Mouse (Mus musculus) CH12.LX (cell line): ENCODE measurements around the gene Rasgrp3. TPM values are rescaled to one million over a fixed set of nuclear protein-coding genes. Genes with fewer than 3 reads are reported as not detected.

Experiments used
- DNase-seq: peaks from one replicate; pipeline ENCODE4 v3.0.0-alpha.2; 2013; ENCODE audit errors: extremely low read depth
- H3K27ac ChIP-seq: 2 replicates; pipeline ENCODE4 v1.5.1; 2012; ENCODE audit warnings: low read depth, mild to moderate bottlenecking, control low read depth, moderate library complexity; ENCODE audit not compliant: insufficient read depth
- H3K27me3 ChIP-seq: replicated peaks from 2 replicates; pipeline ENCODE3; 2012; ENCODE audit warnings: inconsistent platforms
- H3K36me3 ChIP-seq, 2 experiments: replicated peaks in 1 of 2; 2 replicates each; pipeline versions ENCODE3 to v1.6.1; 2012; ENCODE audit warnings: inconsistent platforms in 1 of 2, low read length in 1 of 2, mild to moderate bottlenecking in 1 of 2, mixed read lengths in 1 of 2, moderate library complexity in 1 of 2; ENCODE audit not compliant: control insufficient read depth in 1 of 2, insufficient read depth in 1 of 2
- H3K4me1 ChIP-seq, 2 experiments: 2 replicates each; pipeline ENCODE4 v1.6.1; 2012; ENCODE audit warnings: inconsistent platforms in 1 of 2, moderate library complexity in 1 of 2; ENCODE audit not compliant: insufficient read depth in 2 of 2, control insufficient read depth in 1 of 2
- H3K4me2 ChIP-seq: 2 replicates; pipeline ENCODE4 v1.6.1; 2012; ENCODE audit warnings: low read depth, mild to moderate bottlenecking, control low read depth; ENCODE audit not compliant: poor library complexity, insufficient read depth, severe bottlenecking
- H3K4me3 ChIP-seq, 3 experiments: fragments of 150-350 bp in 1 of 3; sonication (generic) in 1 of 3; replicated peaks in 1 of 3; 2 replicates each; pipeline versions ENCODE3 to v1.5.1; 2011 to 2012; ENCODE audit warnings: low read depth in 2 of 3, low read length in 2 of 3, mild to moderate bottlenecking in 2 of 3, moderate library complexity in 2 of 3, control low read depth in 1 of 3, improper control_type of control experiment in 1 of 3, inconsistent platforms in 1 of 3, mixed read lengths in 1 of 3; ENCODE audit not compliant: poor library complexity in 1 of 3
- H3K79me2 ChIP-seq: replicated peaks from 2 replicates; pipeline ENCODE4 v1.6.1; 2012; ENCODE audit warnings: mild to moderate bottlenecking, moderate library complexity; ENCODE audit not compliant: control insufficient read depth, poor library complexity, insufficient read depth, severe bottlenecking; ENCODE audit errors: extremely low read depth
- H3K9ac ChIP-seq: 2 replicates; pipeline ENCODE4 v1.6.1; 2012; ENCODE audit warnings: low read depth, mild to moderate bottlenecking, control low read depth, moderate library complexity; ENCODE audit not compliant: insufficient read depth
- H3K9me3 ChIP-seq: replicated peaks from 2 replicates; pipeline ENCODE3; 2012; ENCODE audit warnings: low read length, inconsistent platforms, mixed read lengths
- BHLHE40 ChIP-seq: IDR thresholded peaks from 2 replicates; pipeline ENCODE4 v1.6.1; 2011; ENCODE audit warnings: mild to moderate bottlenecking, low read depth, low read length, improper control_type of control experiment
- CHD1 ChIP-seq: IDR thresholded peaks from 2 replicates; pipeline ENCODE4 v1.6.1; 2012; ENCODE audit warnings: low read depth, low read length, improper control_type of control experiment, inconsistent platforms
- CHD2 ChIP-seq: IDR thresholded peaks from 2 replicates; pipeline ENCODE4 v1.6.1; 2011; ENCODE audit warnings: low read length, improper control_type of control experiment
- CTCF ChIP-seq, 2 experiments: IDR thresholded peaks in 1 of 2; conservative IDR thresholded peaks in 1 of 2; 2 replicates each; pipeline ENCODE4 v1.5.1; 2011 to 2012; ENCODE audit warnings: low read depth in 2 of 2, low read length in 2 of 2, improper control_type of control experiment in 1 of 2, inconsistent platforms in 1 of 2, mild to moderate bottlenecking in 1 of 2, moderate library complexity in 1 of 2
- E2F4 ChIP-seq: IDR thresholded peaks from 2 replicates; pipeline ENCODE4 v1.6.1; 2011; ENCODE audit warnings: low read depth, low read length, improper control_type of control experiment; ENCODE audit not compliant: insufficient replicate concordance
- ELF1 ChIP-seq: IDR thresholded peaks from 2 replicates; pipeline ENCODE4 v1.6.1; 2014; ENCODE audit warnings: low read depth, mild to moderate bottlenecking, inconsistent platforms, low read length, improper control_type of control experiment
- EP300 ChIP-seq: IDR thresholded peaks from 2 replicates; pipeline ENCODE4 v1.6.1; 2011; ENCODE audit warnings: low read length, improper control_type of control experiment
- ETS1 ChIP-seq: conservative IDR thresholded peaks from 2 replicates; pipeline ENCODE4 v1.6.1; 2012; ENCODE audit warnings: low read depth, mild to moderate bottlenecking, inconsistent platforms, low read length, improper control_type of control experiment, moderate library complexity
- GABPA ChIP-seq: IDR thresholded peaks from 2 replicates; pipeline ENCODE4 v1.6.1; 2012; ENCODE audit warnings: low read depth, low read length, improper control_type of control experiment, inconsistent platforms; ENCODE audit not compliant: insufficient replicate concordance
- HCFC1 ChIP-seq: IDR thresholded peaks from 2 replicates; pipeline ENCODE4 v1.6.1; 2012; ENCODE audit warnings: low read depth, mild to moderate bottlenecking, inconsistent platforms, low read length, improper control_type of control experiment
- IRF4 ChIP-seq: IDR thresholded peaks from 2 replicates; pipeline ENCODE4 v1.6.1; 2014; ENCODE audit warnings: low read depth, mild to moderate bottlenecking, inconsistent platforms, low read length, improper control_type of control experiment
- JUN ChIP-seq: IDR thresholded peaks from 2 replicates; pipeline ENCODE4 v1.6.1; 2011; ENCODE audit warnings: low read depth, mild to moderate bottlenecking, low read length, improper control_type of control experiment, moderate library complexity; ENCODE audit not compliant: insufficient read depth
- JUND ChIP-seq: conservative IDR thresholded peaks from 2 replicates; pipeline ENCODE4 v1.6.1; 2011; ENCODE audit warnings: low read depth, low read length, improper control_type of control experiment
- KAT2A ChIP-seq: IDR thresholded peaks from 2 replicates; pipeline ENCODE4 v1.6.1; 2012; ENCODE audit warnings: low read length, improper control_type of control experiment, inconsistent platforms; ENCODE audit not compliant: insufficient replicate concordance
- MAFK ChIP-seq: IDR thresholded peaks from 2 replicates; pipeline ENCODE4 v1.6.1; 2011; ENCODE audit warnings: low read length, improper control_type of control experiment; ENCODE audit not compliant: insufficient replicate concordance
- MAX ChIP-seq: IDR thresholded peaks from 2 replicates; pipeline ENCODE4 v1.6.1; 2011; ENCODE audit warnings: low read length, improper control_type of control experiment
- MAZ ChIP-seq: IDR thresholded peaks from 2 replicates; pipeline ENCODE4 v1.6.1; 2012; ENCODE audit warnings: low read depth, mild to moderate bottlenecking, inconsistent platforms, low read length, improper control_type of control experiment, moderate library complexity
- MEF2A ChIP-seq: IDR thresholded peaks from 2 replicates; pipeline ENCODE4 v1.6.1; 2014; ENCODE audit warnings: low read depth, mild to moderate bottlenecking, inconsistent platforms, low read length, improper control_type of control experiment, borderline replicate concordance
- MXI1 ChIP-seq: IDR thresholded peaks from 2 replicates; pipeline ENCODE4 v1.6.1; 2011; ENCODE audit warnings: mild to moderate bottlenecking, low read depth, low read length, improper control_type of control experiment
- MYC ChIP-seq: IDR thresholded peaks from 2 replicates; pipeline ENCODE4 v1.6.1; 2011; ENCODE audit warnings: low read depth, mild to moderate bottlenecking, improper control_type of control experiment, low read length
- NELFE ChIP-seq: IDR thresholded peaks from 2 replicates; pipeline ENCODE4 v1.6.1; 2011; ENCODE audit warnings: low read depth, low read length, improper control_type of control experiment
- NRF1 ChIP-seq: IDR thresholded peaks from 2 replicates; pipeline ENCODE4 v1.6.1; 2014; ENCODE audit warnings: low read depth, mild to moderate bottlenecking, inconsistent platforms, low read length, improper control_type of control experiment, moderate library complexity
- PAX5 ChIP-seq: IDR thresholded peaks from 2 replicates; pipeline ENCODE4 v1.6.1; 2012; ENCODE audit warnings: low read length, inconsistent platforms, mixed read lengths
- POLR2AphosphoS2 ChIP-seq: IDR thresholded peaks from 2 replicates; pipeline ENCODE4 v1.6.1; 2011; ENCODE audit warnings: low read depth, low read length, improper control_type of control experiment
- RAD21 ChIP-seq: IDR thresholded peaks from 2 replicates; pipeline ENCODE4 v1.6.1; 2011; ENCODE audit warnings: low read depth, mild to moderate bottlenecking, low read length, improper control_type of control experiment, moderate library complexity
- RCOR1 ChIP-seq: conservative IDR thresholded peaks from 2 replicates; pipeline ENCODE4 v1.6.1; 2012; ENCODE audit warnings: low read depth, mild to moderate bottlenecking, inconsistent platforms, low read length, improper control_type of control experiment
- SIN3A ChIP-seq: IDR thresholded peaks from 2 replicates; pipeline ENCODE4 v1.6.1; 2012; ENCODE audit warnings: low read length, improper control_type of control experiment, inconsistent platforms
- TBP ChIP-seq: conservative IDR thresholded peaks from 2 replicates; pipeline ENCODE4 v1.6.1; 2011; ENCODE audit warnings: low read depth, low read length, improper control_type of control experiment
- TCF12 ChIP-seq: IDR thresholded peaks from 2 replicates; pipeline ENCODE4 v1.6.1; 2014; ENCODE audit warnings: low read depth, mild to moderate bottlenecking, inconsistent platforms, low read length, improper control_type of control experiment
- UBTF ChIP-seq: IDR thresholded peaks from 2 replicates; pipeline ENCODE4 v1.6.1; 2012; ENCODE audit warnings: low read depth, mild to moderate bottlenecking, inconsistent platforms, low read length, improper control_type of control experiment, moderate library complexity
- USF1 ChIP-seq: IDR thresholded peaks from 2 replicates; pipeline ENCODE4 v1.6.1; 2014; ENCODE audit warnings: low read depth, mild to moderate bottlenecking, inconsistent platforms, low read length, improper control_type of control experiment
- USF2 ChIP-seq: conservative IDR thresholded peaks from 2 replicates; pipeline ENCODE4 v1.6.1; 2011; ENCODE audit warnings: low read depth, low read length, improper control_type of control experiment
- ZC3H11A ChIP-seq: IDR thresholded peaks from 2 replicates; pipeline ENCODE4 v1.6.1; 2012; ENCODE audit warnings: low read depth, mild to moderate bottlenecking, inconsistent platforms, low read length, improper control_type of control experiment
- ZKSCAN1 ChIP-seq: IDR thresholded peaks from 2 replicates; pipeline ENCODE4 v1.6.1; 2012; ENCODE audit warnings: low read depth, inconsistent platforms, low read length, improper control_type of control experiment, borderline replicate concordance
- ZMIZ1 ChIP-seq: IDR thresholded peaks from 2 replicates; pipeline ENCODE4 v1.6.1; 2012; ENCODE audit warnings: low read depth, mild to moderate bottlenecking, inconsistent platforms, low read length, improper control_type of control experiment
- dilution Hi-C: fragments of 300-500 bp; cut with MboI; formaldehyde crosslinking; loops from 2 replicates; pipeline ENCODE4 v1.14.3; 2020; ENCODE audit warnings: low sequenced_read_pairs; ENCODE audit not compliant: extremely low pct_unique_long_range_greater_than_20kb, extremely low pct_ligation_motif_present
- in situ Hi-C: fragments of 300-500 bp; cut with MboI; formaldehyde crosslinking; loops from 3 replicates; pipeline ENCODE4 v1.14.3; 2019; ENCODE audit warnings: low sequenced_read_pairs, low pct_ligation_motif_present, low pct_unique_long_range_greater_than_20kb, mixed read lengths
- polyA plus RNA-seq: library from polyadenylated mRNA; unstranded; fragments of >175 nt; gene quantifications from 2 replicates; pipeline ENCODE4 v1.2.1, GENCODE M21; 2012; ENCODE audit warnings: low read depth; ENCODE audit not compliant: insufficient read length
- total RNA-seq, 2 experiments: library from RNA; depleted of rRNA; stranded (reverse); fragments of 300-350 nt in 1 of 2; fragments of >200 nt in 1 of 2; gene quantifications; 2 replicates each; pipeline ENCODE4 v1.2.3; 2012 to 2014

Rasgrp3 gene
- total and polyA plus RNA-seq, 3 experiments: 79.6 to 164 (median 161) TPM

DNA sequence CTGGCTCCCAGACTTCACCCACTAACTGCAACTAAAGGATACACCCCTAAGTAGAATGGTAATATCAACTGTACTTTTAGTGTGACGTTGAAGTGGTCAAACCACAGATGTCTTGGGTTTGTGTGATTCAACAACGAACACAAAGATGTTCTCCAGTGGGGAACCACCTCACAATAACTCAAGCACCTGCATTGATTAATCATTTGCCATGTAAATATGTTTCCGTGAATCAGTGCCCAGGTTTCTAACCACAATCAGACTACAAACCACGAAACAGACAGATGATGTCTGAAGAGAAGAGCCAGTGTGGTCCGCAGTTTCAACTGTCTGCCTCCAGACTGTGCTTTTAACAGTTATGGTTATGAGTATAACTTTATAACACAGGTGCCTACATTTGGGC lies 69.4 kb downstream of the Rasgrp3 start (continued):
- TF ChIP-seq ZKSCAN1 (no peak), SIN3A (peak; percentile 85), UBTF (no peak), TCF12 (peak; percentile 98), MAX (peak; percentile 66), ELF1 (no peak), CHD1 (peak; percentile 92; the same call in 1 of the 2 replicates), NRF1 (no peak), KAT2A (no peak), MYC (peak; percentile 79), IRF4 (peak; percentile 63)

DNA sequence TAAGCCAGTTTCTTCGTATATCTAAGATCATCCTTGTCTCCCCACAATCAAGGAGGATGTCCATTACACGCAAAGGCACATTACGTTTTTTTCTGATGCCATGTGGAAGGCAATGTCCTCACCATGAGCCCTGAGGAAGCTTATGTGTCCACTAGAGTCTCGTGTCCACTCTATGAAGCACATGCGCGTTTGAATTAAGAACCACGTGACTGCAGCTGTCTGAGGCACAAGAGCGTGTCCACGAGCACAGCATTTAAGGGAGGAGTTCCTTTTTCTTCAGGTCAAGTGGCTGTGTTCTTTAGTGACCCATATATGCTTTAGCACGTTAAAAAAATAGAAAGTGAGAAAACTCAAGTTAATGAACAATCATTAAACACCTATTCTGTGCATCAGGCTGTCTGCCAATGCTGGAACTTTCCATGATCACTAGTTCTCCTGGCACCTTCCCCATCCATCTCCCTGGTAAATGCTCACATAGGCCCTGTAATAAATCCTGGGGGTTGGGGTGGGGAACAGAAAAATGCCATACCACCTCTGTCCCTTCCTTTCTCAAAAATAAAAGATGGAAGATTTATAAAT lies 70.5 kb downstream of the Rasgrp3 start:
- Histone ChIP-seq H3K36me3 (peaks cover 41 to 78% of the 10 kb centered on the region in 2 experiments), H3K4me2 (no peak overlapping the region), H3K27ac (peak overlapping the region; percentile 95), H3K9ac (0 out of 2 replicates have a peak overlapping the region, but pooled peaks have one; percentile 41), H3K27me3 (no peaks in the 10 kb centered on the region), H3K79me2 (peaks cover 21% of the 10 kb centered on the region), H3K4me1 (peaks cover 31 to 88% of the 10 kb centered on the region in 2 experiments), H3K9me3 (peaks cover 9% of the 10 kb centered on the region), H3K4me3 (no peak overlapping the region)
- in situ Hi-C loops (loop anchor here (5.0 kb wide), 1 partner anchor 39 kb away; no protein-coding TSS in a partner anchor), dilution Hi-C loops (no loop called here)
- no peak for DNase-seq
- TF ChIP-seq KAT2A (no peak), TCF12 (no peak), ELF1 (no peak), USF2 (peak; percentile 79), EP300 (no peak), TBP (0 out of 2 replicates have a peak, but pooled peaks have one; percentile 32), JUN (no peak), JUND (no peak), ZKSCAN1 (no peak), MYC (peak; percentile 84), SIN3A (no peak), UBTF (no peak), CHD1 (no peak), GABPA (no peak), USF1 (peak; percentile 81), POLR2AphosphoS2 (no peak), MAZ (no peak), ZMIZ1 (no peak), MEF2A (no peak), E2F4 (no peak), CHD2 (no peak), BHLHE40 (peak; percentile 93), HCFC1 (no peak), RCOR1 (0 out of 2 replicates have a peak, but pooled peaks have one; percentile 16), PAX5 (no peak), MXI1 (no peak), RAD21 (no peak), ETS1 (no peak), IRF4 (no peak), ZC3H11A (no peak), CTCF (conservative IDR thresholded peaks at IDR 0.05 in 1 of 2, IDR thresholded peaks at IDR 0.05 in 1 of 2; ENCODE audit: low read depth in 2 of 2, low read length in 2 of 2) (no peak), MAFK (no peak), NELFE (no peak)
